Mouse (Mus musculus): ENCODE data around the gene 2700049A03Rik.
"Not testable (repeated sequence)": the region's sequence is repeated elsewhere in the genome, so short reads cannot be mapped to it uniquely, and the experiment has no call there.

Gene 2700049A03Rik

DNA sequence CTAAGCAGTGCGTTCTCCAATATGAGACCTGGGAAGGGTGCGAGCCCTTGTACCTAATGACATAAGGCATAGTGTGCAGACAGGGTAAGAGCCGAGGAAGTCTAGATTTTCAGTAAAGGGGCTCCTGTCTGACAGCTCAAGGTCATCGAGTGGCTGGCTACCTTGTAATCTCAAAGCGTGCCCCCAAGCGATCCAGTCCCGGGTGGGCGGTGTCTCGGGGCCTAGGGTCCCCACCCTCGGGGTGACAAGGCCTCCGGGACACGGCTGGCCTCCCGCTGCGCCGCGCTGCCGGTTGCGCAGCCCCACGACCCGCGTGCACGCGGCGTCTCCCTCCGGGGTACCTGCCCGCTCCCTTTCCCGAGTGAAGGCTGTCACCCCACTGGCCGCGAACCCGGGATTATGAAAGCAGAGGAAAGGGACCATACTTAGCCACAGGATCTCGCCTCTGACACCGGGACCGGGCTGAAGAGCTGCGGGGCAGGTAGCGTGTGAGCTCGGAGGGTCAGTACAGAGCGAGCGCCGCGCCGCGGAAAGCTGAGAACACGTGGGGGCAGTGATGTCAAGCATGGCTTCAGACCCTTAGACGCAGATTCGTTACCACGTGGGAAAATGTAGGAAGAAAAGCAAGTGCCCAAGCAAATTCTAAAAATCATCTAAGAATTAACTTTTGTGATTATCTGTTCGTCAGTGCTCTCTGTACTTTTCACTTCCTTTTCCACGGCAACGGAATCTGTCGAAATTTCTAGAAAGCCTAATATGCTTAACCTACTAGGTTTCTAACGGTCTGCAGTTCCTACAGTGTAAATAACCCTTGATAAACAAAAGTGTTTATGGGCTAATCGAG is at the start of gene 2700049A03Rik, which contains the start of gene Timm9:
2700049A03Rik (plus strand) TSS at position 719 of the 844 bp plus-strand sequence.
Timm9 (minus strand) TSS at position 555 of the 844 bp plus-strand sequence.
- peak; percentile 91 for DNase-seq (ENCODE audit: low spot score)

DNA sequence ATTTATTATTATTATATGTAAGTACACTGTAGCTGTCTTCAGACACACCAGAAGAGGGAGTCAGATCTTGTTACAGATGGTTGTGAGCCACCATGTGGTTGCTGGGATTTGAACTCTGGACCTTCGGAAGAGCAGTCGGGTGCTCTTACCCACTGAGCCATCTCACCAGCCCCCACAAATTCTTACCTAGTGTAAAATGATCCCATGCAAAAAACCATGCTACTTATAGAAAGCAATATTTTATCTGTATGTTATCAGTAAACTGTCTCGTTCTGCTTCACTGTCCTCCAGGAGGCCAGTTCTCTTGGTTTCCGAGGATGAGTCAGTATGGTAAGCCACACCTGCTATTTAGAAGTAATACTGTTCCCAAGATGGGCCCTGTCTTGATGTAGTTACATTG is 32.4 kb upstream of the 2700049A03Rik start:
- DNase-seq (ENCODE audit: low spot score) = not testable (repeated sequence)

DNA sequence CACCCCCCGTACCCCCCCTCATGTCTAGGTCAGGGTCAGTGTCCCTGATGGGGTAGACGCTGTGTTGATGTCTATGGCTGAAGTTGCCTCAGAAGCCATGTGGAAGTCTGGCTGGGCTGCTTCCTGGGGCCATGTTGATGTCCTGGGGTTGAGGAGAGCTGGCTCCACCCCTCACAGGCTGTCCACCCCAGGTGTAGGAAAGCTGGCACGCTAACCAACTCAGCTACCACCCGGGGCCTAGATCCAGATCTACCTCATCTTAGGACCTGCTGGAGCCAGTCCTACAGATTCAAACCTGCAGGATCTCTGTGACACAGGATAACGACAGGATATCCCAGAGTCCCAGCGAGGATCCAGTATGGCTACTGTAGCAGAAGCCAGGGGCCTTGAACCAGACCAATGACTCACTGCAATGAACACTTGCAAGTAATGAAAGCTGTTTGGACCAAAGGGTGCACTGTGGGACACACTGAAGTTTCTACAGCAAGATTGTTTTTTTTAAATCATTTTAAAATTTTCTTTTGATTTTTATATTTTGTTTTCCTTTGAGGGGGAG is 29.4 kb upstream of the 2700049A03Rik start:
- no peak for DNase-seq (ENCODE audit: low spot score)

DNA sequence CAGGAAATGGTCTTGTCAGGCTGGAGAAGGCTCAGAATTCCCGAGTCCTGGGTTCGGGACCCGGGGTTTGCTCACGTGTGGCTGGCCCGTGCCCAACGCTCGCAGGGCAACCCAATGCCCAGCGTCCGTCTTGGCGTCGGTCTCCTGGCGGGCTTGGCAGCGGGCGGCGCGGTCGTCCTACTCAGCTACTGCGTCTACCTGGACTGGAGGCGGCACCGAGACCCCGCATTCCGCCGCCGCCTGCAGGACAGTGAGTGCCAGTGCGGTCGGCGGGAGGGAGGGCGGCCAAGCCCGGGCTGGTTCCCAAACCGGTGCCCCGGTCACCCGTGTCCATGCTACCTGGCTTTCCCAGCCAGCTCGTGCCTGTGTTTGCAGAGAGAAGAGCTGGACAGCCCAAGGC is 25.3 kb upstream of the 2700049A03Rik start, which contains the start of gene Tomm20l:
Tomm20l (plus strand) TSS at position 98 of the 400 bp plus-strand sequence.
- peak; percentile 47 for DNase-seq (ENCODE audit: low spot score)

DNA sequence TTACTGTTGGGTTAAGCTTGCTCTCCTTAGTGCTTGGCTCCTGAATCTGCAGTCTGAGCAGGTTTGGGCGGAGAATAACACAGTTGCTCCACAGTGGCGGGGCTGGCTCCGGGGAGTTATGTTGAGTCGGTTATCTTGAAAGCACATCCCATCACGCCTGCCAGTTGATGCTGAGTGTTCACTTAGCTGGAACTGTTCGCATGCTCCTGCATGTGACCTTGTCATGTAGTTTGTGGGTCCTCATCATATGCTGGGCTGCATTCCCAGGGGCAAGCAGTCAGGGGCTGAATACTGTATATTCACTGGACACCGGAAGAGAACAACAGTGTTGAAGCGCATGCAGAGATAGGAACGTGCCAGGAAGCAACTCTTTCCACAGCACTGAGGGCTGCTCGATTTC is 23.6 kb upstream of the 2700049A03Rik start:
- DNase-seq (ENCODE audit: low spot score) = no peak

DNA sequence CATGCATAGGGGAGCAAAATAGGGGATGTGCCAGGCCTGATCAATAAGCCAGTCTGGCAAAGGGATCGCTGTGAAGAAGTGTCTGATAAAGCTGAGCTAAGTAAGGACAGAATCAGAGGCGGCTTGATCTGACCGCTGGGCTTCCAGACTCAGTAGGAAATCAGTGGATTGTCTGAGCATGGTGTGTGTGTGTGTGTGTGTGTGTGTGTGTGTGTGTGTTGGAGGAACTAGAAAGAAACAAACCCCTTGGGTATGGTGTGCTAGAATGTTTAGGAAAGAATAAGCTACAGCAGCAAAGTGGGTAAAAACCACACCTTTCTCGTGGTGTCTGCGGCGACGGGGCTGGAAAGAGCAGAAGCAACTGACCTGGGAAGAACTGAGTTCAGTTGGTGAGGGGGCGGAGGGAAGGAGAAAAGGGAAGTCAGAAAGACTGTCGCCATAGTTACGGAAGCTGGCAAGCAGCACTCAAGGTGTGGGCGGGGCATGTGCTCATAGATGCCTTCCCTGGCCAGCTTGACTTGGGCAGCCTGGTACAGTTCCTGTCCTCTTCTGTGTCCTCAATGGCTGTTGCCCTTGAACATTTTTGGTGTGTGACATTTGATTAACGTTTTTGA is 22.9 kb upstream of the 2700049A03Rik start:
- peak; percentile 69 for DNase-seq (ENCODE audit: low spot score)

DNA sequence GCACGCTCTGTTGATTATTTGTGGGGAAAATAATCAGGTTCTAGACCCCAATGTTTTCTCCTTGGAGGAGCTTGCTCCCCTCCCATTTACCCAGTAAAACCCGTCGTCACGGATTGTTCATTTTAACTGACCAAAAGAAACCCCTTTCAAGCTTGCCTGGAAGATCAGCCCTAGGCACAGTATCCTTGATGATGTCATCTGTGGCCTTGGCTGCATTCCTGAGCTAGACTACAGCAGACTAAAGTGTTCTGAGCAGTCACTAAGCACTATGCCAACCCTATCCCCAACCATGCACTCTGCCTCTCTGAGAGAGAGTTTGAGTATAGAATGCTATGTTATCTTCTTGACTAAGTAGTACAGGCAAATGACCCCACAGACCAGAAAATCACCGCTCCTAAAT is 20.2 kb upstream of the 2700049A03Rik start:
- DNase-seq (ENCODE audit: low spot score) = no peak

DNA sequence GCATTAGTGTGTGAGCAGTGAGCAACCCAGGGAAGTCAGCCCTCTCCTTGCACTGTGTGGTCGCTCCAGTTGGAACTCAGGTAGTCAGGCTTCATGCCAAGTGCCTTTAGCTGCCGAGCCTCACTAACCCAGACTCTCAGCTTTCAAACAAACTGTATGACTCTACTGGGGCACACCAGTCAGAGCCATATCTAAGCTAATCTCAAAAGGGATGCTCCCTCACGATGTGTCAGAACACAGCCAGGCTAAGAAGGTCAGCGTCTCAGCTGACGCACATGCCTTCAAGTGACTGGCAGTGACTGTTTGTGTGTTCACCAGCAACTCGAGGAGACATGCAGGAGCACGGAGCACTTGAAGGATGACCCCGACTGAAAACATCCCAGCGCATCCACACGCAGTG is 13.9 kb upstream of the 2700049A03Rik start:
- DNase-seq (ENCODE audit: low spot score) = no peak

DNA sequence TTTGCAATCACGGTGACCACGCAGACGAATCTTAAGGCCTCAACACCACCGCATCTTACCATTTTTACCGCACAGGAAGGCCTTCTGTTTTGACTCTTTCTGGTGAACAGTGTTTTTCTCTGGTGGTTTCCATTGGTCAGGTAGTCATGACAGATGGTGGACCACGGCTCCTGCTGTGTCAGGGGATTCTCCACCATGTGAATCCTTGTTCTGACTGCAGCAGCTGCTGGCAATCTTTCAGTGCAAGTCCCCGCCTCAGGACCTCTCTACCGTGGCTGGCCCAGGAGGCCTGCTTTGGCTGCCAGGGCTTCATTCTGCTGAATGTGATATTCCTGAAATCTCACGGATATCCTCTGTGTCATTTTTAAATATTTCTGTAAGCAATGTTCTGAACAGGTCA is 13.4 kb upstream of the 2700049A03Rik start:
- DNase-seq (ENCODE audit: low spot score) = no peak

DNA sequence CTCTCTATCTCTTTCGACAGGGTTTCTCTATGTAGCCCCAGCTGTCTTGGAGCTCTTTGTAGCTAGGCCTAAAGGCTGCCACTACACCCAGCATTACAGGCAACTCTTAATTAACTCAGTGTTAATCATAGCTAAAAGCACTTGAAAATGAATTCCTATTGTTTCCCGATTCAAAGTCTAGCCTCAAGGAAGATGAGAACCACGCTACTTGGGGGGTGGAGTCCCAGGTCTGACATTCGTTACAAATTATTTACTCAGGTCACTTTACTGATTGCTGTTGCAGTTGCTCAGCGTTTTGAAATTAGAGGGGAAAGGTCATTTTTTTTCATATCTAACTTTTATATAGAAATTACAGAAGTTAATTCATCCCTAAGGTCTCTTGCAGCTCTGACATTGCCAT is 1.1 kb upstream of the 2700049A03Rik start:
- no peak for DNase-seq (ENCODE audit: low spot score)

DNA sequence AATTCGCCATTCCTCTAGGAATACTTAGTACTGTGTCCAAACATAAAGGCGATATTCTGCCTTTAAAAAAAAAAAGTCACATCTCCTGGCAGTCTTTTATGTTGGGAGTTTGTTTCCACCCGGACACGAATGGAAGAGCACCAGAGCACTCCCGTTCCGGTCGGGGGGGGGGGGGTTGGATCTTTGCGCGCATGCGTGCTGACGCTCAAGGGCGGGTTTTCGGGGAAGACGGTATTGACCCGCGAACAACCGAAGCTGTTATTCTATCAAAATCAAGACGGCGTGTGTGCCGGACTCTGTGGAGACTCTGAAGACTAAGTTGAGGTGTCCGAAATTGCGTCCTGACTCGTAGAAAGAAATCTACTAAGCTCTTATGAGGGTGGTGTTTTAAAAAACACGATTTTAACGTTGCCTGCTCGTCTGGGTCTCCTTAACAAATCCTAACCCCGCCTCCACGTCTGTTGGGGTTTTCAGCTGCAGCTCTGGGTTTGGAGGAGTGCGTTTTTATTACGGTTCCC is 385 bp downstream of the 2700049A03Rik start:
- DNase-seq (ENCODE audit: low spot score) = peak; percentile 94

DNA sequence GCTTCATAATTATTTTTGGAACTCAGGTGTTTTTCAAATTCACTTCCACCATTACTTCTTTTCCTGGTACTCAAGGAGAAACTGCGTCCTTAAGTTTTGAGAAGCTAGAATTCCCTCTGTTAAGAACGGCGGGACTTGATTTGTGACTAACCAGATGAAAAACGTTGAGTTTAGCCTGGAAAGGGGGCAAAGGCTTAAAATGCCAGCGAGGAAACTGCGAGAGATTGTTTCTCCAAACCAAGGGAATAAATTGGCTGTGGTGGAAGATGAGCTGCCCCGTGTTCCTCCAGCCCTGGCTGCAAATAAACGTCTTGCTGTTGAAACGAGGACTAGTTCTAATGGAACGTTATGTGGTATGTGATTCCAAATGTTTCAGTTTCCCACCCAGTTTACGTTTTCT is 1.0 kb downstream of the 2700049A03Rik start:
- peak; percentile 30 for DNase-seq (ENCODE audit: low spot score)

DNA sequence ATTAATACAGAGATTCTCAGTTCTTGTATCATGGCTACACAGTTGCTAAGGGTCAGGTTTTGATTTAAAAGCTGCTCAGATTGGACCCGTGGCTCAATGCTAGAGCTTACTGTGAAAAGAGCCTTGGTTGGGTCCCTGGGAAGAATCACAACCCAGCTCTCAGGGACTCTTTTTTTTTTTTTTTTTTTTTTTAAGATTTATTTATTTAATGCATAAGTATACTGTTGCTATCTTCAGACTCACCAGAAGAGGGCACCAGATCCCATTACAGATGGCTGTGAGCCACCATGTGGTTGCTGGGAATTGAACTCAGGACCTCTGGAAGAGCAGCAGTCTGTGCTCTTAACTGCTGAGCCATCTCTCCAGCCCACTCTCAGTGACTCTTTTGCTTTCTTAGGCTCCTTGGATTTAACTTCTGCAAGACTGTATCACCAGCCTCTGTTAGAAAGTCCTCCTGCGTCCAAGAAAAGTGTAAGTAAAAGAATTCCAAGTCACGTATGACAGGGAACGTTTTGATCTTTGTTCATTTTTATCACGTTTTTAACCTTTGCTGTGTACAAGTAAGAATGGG is 2.7 kb downstream of the 2700049A03Rik start:
- no peak for DNase-seq (ENCODE audit: low spot score)

DNA sequence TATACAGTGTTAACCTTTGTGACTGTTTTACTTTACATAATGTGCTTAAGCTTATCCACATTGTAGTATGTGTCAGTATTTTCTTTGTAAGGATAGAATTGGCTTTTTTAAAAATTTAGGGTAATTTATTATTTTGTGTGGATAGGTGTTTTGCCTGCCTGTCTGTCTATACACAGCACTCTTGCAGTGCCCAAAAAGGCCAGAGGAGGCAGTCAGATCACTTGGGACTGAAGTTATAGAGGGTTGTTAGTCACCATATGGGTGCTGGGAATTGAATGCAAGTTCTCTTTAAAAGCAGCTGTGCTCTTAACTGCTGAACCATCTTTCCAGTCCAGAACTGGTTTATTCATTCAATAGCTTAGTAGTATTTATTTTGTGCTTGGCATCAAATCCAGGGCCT is 4.5 kb downstream of the 2700049A03Rik start:
- no peak for DNase-seq (ENCODE audit: low spot score)

DNA sequence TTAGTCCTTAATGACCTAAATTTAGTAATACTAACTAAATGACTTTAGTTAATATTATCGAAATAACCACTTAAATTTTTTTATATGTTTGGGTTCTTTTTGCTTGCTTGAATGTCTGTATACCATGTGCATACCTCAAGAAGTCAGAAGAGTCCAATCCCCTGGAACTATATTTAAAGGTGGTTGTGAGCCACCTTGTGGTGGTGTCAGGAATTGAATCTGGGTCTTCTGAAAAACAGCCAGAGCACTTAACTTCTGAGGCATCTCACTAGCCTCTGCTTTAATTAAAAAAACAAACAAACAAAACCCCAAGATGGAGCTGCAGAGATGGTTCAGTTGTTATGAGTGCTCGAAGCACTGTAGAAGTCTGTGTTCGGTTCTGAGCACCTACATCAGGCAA is 11.0 kb downstream of the 2700049A03Rik start:
- peak; percentile 63 for DNase-seq (ENCODE audit: low spot score)

DNA sequence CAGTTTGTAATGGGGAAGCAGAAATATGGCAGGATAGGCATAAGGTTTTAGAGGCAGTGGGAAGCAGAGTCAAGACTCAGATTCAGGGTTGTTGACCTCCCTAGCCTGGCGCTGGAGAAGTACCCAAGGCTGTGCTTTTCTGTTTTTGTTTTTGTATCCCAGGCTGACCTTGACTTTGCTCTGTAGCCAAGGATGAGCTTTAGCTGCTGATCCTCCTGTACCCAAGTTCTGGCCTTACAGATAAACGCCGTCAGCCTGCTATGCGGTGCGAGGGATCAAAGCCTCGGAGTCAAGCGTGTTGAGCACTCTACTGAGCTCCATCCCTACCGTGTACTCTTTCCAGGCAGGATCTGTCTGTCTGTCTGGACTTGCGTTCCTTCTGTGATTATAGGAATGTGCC is 12.2 kb downstream of the 2700049A03Rik start:
- no peak for DNase-seq (ENCODE audit: low spot score)

DNA sequence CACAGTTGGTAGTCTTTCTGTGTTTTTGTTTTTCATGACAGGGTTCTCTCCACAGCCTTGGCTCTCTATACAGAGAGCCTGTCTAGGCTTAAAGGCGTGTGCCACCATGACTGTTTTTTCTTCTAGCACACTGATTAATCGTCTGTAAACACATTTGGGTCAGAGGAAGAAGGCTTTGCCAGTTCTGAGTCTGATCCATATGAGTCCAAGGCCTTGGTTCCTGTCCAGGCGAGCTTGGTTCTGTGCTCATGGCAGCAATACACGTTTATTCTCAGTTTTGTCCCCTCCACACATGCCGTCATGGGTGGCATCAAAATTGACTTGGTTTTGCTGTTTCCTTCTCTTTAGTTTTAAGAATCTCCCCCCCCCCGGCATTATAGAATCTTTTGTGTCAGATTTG is 12.8 kb downstream of the 2700049A03Rik start:
- DNase-seq (ENCODE audit: low spot score) = no peak

DNA sequence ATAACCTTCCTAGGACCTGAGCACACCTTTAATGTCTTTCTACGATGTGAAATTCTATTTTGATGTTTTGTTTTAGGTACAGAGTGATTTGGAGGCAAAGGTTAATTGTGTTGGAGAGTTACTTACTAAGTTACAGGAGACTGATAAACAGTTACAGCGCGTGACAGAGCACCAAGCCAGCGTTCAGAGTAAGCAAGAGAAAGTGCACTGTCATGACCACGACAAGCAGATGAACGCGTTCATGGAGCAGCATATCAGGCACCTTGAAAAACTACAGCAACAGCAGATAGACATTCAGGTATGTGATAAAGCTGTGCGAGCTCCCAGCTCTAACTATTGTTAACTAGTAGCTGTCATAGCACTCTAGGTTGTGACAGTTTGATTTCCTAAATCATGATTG is 13.5 kb downstream of the 2700049A03Rik start:
- DNase-seq (ENCODE audit: low spot score) = no peak

DNA sequence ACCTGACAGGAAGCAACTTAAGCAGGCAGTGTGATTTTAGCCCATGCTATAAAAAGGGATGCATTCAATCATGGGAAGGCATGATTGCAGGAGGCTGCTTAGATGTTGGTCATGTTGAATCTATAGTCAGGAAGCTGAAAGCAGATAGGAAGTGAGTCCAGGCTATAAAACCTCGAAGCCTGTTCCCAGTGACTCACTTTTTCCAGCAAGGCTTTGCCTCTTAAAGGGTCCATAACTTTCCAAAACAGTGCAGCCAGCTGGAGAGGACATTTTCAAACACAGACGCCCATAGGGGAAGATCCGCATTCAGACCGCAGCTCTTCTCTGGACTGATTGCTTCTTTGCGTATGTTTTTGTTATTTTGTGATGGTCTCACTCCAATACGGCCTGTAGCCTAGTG is 18.3 kb downstream of the 2700049A03Rik start:
- no peak for DNase-seq (ENCODE audit: low spot score)

DNA sequence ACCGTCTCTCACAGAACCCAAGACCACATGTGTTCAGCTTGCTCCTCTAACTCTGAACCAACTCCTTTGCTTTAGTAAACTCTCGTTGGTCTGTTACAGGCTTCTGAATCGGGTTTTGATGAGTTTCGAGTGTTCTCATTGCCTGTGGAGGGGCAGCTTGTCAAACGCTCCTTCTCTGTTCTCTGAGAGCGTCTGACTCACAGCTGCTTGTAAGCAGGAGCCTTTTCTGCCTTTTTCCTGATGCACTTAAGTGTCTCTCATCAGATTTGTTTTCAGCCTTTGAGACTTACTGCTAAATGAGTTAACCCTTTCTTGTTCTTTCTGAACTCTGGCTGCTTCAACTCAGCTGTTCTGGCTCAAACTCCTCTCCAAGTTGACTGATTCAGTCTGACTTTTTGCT is 21.3 kb downstream of the 2700049A03Rik start:
- no peak for DNase-seq (ENCODE audit: low spot score)

DNA sequence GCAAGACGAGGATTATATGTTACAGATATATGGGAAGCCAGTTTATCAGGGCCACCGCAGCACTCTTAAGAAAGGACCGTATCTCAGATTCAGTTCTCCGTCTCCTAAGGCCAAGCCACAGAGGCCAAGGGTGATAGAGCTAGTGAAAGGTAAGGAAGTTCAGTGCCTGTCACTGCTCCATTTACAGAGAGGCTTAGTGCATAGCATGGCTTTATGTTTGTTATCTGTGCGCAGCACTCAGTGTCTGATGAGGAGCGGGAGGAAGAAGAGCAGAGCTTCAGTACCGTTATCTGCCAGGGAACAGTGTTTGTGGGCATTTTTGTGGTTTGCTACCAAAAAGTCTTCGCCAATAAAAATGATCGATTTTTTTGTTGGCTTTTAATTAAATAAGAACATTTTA is 27.8 kb downstream of the 2700049A03Rik start:
- DNase-seq (ENCODE audit: low spot score) = no peak

DNA sequence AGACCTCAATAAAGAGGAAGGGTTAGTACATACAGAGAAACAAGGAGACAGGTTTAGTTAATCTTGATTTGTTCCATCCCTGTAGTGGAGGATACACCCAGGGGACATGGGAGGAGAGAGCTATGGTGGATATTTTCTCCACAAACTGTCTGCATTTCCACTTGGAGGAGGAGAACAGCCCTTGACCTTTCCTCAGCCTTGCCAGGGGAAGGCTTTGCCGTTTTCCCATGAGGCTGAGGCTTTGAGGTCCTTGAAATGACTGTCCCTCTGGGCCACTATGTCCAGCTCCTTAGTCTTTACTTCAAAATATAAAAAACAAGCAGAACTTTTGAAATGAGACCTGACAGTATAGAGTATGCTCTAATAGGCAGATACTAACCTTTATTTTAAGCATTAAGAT is 33.3 kb downstream of the 2700049A03Rik start:
- no peak for DNase-seq (ENCODE audit: low spot score)

DNA sequence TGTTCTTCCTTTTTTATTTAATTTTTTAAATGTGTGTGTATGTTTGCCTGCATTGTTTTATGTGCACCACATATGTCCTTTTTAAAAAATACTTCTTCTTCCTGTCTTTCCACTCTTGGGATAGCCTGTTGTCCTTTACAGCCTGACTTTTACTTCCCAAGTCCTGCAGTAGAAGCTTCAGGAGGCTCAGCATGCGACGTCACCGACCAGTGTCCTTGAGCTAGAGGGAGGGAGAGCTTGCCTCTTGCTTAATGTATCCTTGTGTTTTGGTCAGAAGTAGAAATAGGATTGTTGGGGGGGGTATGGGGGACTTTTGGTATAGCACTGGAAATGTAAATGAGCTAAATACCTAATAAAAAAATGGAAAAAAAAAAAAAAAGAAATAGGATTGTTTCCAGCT is 47.1 kb downstream of the 2700049A03Rik start:
- no peak for DNase-seq (ENCODE audit: low spot score)

Measured in embryo, embryonic 10.5 days (tissue).